ENCODE assay signal across 18 mouse cellular contexts in the genomic region with DNA sequence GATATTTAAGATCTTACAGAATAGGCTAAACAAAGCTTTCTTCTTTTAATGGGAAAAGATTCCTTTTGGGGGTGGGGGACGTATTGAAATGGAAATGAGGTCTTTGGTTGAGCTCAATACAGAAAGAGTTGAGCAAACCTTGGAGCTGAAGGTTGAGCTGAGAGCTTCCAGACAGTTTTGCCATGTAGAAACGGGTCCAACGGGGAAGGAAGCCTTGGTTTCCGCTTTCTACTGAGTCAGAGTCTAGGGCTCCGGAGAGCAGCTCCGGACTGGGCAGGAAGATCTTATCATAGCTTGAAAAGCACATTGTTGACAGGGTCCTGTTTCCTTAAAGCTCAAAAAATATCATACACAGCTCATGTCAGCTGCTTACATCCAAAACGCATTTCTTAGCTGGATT.
DNase-seq lines count a peak whose midpoint lies in the region; ATAC-seq and TF ChIP-seq lines count a peak whose summit lies in the region.
"Had no signal": no experiment of that assay in that cellular context is flagged by ENCODE, and none has a peak within 500 bp of the region (broad histone marks: within the 10 kb centered on the region; RNA-seq: fewer than 3 reads in every experiment).

No protein-coding gene starts in this region.

- no peak overlapping the region for H3K4me2 ChIP-seq in kidney, postnatal 0 days (ENCODE audit: low read length)
- H3K4me2 ChIP-seq: embryonic facial prominence, embryonic 12.5 days; liver, embryonic 13.5 days; midbrain, embryonic 11.5 days had no signal

- no peak for TF ChIP-seq POLR2A in cerebellum, adult 2 months (IDR thresholded peaks at IDR 0.05; ENCODE audit: borderline replicate concordance, insufficient read depth, low read length)

- ATAC-seq in kidney, postnatal 0 days (replicated peaks; ENCODE audit: low FRiP score, low read depth), result no peak
- ATAC-seq: activated CD4-positive, CD25-positive, alpha-beta regulatory T cell, adult 4 months; intestine, postnatal 0 days had no signal

- H3K27me3 ChIP-seq in kidney, postnatal 0 days (ENCODE audit: insufficient read depth, low read length), result no peaks in the 10 kb centered on the region
- no peaks in the 10 kb centered on the region for H3K27me3 ChIP-seq in cerebellum, adult 2 months (ENCODE audit: control insufficient read depth, insufficient read depth, low read length)
- H3K27me3 ChIP-seq: embryonic facial prominence, embryonic 12.5 days; liver, embryonic 13.5 days had no signal

- no peak overlapping the region for H3K27ac ChIP-seq in kidney, postnatal 0 days
- no peak overlapping the region for H3K27ac ChIP-seq in cerebellum, adult 2 months (ENCODE audit: insufficient read depth, low read length)
- H3K27ac ChIP-seq: embryonic facial prominence, embryonic 12.5 days; heart, embryonic 10.5 days; liver, embryonic 13.5 days had no signal

- intact Hi-C loops in heart, postnatal 25 days (cut with DNase I), result no loop called here

- no peaks in the 10 kb centered on the region for H3K36me3 ChIP-seq in kidney, postnatal 0 days (ENCODE audit: insufficient read depth, low read length)
- H3K36me3 ChIP-seq: embryonic facial prominence, embryonic 12.5 days; heart, embryonic 10.5 days; liver, embryonic 13.5 days had no signal

- WGBS in kidney, postnatal 0 days, result 66% methylated on average over 7 of the region's 7 CpGs
- 78% methylated on average over 7 of the region's 7 CpGs for WGBS in cerebellum, adult 2 months

- peak; percentile 50 for DNase-seq in heart, adult 8-10 months (ENCODE audit: low spot score)
- DNase-seq in heart, postnatal 25 days (ENCODE audit: low spot score), result no peak
- peak; percentile 34 for DNase-seq in ZHBTc4 (ENCODE audit: low read depth, low spot score)
- DNase-seq in kidney, postnatal 0 days (ENCODE audit: low spot score), result peak; percentile 36
- peak; percentile 29 for DNase-seq in lung, postnatal 25 days (ENCODE audit: low spot score)
- DNase-seq in ovary, postnatal 10 days (ENCODE audit: low spot score), result no peak
- no peak for DNase-seq in cerebellum, adult 2 months
- no peak for DNase-seq in right cerebral cortex, postnatal 10 days (ENCODE audit: low spot score in 2 of 2)
- DNase-seq: cerebellum, adult 9-10 months; layer of hippocampus, postnatal 36 days; left cerebral cortex, postnatal 4 days; liver, embryonic 13.5 days; right cerebral cortex, postnatal 14 days had no signal

- H3K4me3 ChIP-seq in kidney, postnatal 0 days (replicated peaks; ENCODE audit: low read depth, low read length), result no peak overlapping the region
- H3K4me3 ChIP-seq in cerebellum, adult 2 months (replicated peaks; ENCODE audit: insufficient read depth, low read depth, low read length), result no peak overlapping the region
- H3K4me3 ChIP-seq: embryonic facial prominence, embryonic 12.5 days; heart, embryonic 10.5 days; liver, embryonic 13.5 days had no signal

- no peaks in the 10 kb centered on the region for H3K9me3 ChIP-seq in kidney, postnatal 0 days (replicated peaks; ENCODE audit: low read length)
- H3K9me3 ChIP-seq: embryonic facial prominence, embryonic 12.5 days; heart, embryonic 10.5 days; liver, embryonic 13.5 days had no signal

- no peaks in the 10 kb centered on the region for H3K4me1 ChIP-seq in kidney, postnatal 0 days (replicated peaks; ENCODE audit: insufficient read depth, low read length)
- H3K4me1 ChIP-seq in cerebellum, adult 2 months (ENCODE audit: control insufficient read depth, insufficient read depth, low read length), result no peaks in the 10 kb centered on the region
- H3K4me1 ChIP-seq: embryonic facial prominence, embryonic 12.5 days; heart, embryonic 10.5 days; liver, embryonic 13.5 days had no signal

- no peak overlapping the region for H3K9ac ChIP-seq in kidney, postnatal 0 days (ENCODE audit: low read depth, low read length)
- H3K9ac ChIP-seq: embryonic facial prominence, embryonic 12.5 days; liver, embryonic 13.5 days had no signal

- no peak for TF ChIP-seq CTCF in kidney, postnatal 0 days (IDR thresholded peaks at IDR 0.05; ENCODE audit: low read depth)
- TF ChIP-seq CTCF in cerebellum, adult 2 months (IDR thresholded peaks at IDR 0.05; ENCODE audit: borderline replicate concordance, insufficient read depth, low read depth, low read length), result no peak

Comparison
In these comparisons a context has a peak if more than half of its experiments do, and no peak if none do; other contexts are left out.
1. DNase-seq: peak in heart, adult 8-10 months (single experiment), ZHBTc4 (single experiment), kidney, postnatal 0 days (single experiment) and lung, postnatal 25 days (single experiment); none in heart, postnatal 25 days (single experiment), ovary, postnatal 10 days (single experiment), cerebellum, adult 2 months (0 of 2) and right cerebral cortex, postnatal 10 days (0 of 2).